Mouse (Mus musculus) myocyte (in vitro differentiated cells): ENCODE data around the gene Cers3. TPM values are rescaled to one million over a fixed set of nuclear protein-coding genes. Genes with fewer than 3 reads are reported as not detected.
A peak's percentile ranks its signal among the peaks of the same experiment; 100 is the strongest.

Experiments used
- H3K27me3 ChIP-seq: one replicate; pipeline ENCODE4 v1.6.1; 2011; ENCODE audit not compliant: control insufficient read depth, insufficient read depth, insufficient read length
- H3K36me3 ChIP-seq: one replicate; pipeline ENCODE4 v1.6.1; 2011; ENCODE audit not compliant: control insufficient read depth, insufficient read depth
- H3K4me2 ChIP-seq: one replicate; pipeline ENCODE4 v1.6.1; 2011; ENCODE audit warnings: low read depth, control low read depth
- H3K4me3 ChIP-seq: one replicate; pipeline ENCODE4 v1.5.1; 2011; ENCODE audit warnings: mild to moderate bottlenecking, control low read depth, moderate library complexity
- H3K79me2 ChIP-seq: one replicate; pipeline ENCODE4 v1.6.1; 2011; ENCODE audit not compliant: control insufficient read depth, insufficient read depth
- H3ac ChIP-seq: one replicate; pipeline ENCODE4 v1.6.1; 2011; ENCODE audit not compliant: control insufficient read depth, insufficient read length
- CEBPB ChIP-seq: IDR thresholded peaks from 2 replicates; pipeline ENCODE4 v1.6.1; 2011; ENCODE audit warnings: mild to moderate bottlenecking, moderate library complexity; ENCODE audit not compliant: poor library complexity, insufficient read depth, severe bottlenecking
- E2F4 ChIP-seq: IDR thresholded peaks from one replicate; pipeline ENCODE4 v1.6.1; 2011; ENCODE audit warnings: mild to moderate bottlenecking, control low read depth, moderate library complexity; ENCODE audit not compliant: insufficient read depth
- MAX ChIP-seq: IDR thresholded peaks from one replicate; pipeline ENCODE4 v1.6.1; 2011; ENCODE audit warnings: low read depth, mild to moderate bottlenecking, control low read depth
- MYOD1 ChIP-seq, 3 experiments: IDR thresholded peaks; one replicate each; pipeline ENCODE4 v1.6.1; 2011; ENCODE audit warnings: control low read depth in 2 of 3, low read depth in 2 of 3, mild to moderate bottlenecking in 2 of 3, moderate library complexity in 1 of 3; ENCODE audit not compliant: insufficient read length in 2 of 3, control insufficient read depth in 1 of 3
- MYOG ChIP-seq, 3 experiments: IDR thresholded peaks; one replicate each; pipeline ENCODE4 v1.6.1; 2011; ENCODE audit warnings: control low read depth in 2 of 3, low read depth in 2 of 3, mild to moderate bottlenecking in 2 of 3; ENCODE audit not compliant: insufficient read length in 2 of 3, control insufficient read depth in 1 of 3, insufficient read depth in 1 of 3
- POLR2A ChIP-seq: IDR thresholded peaks from one replicate; pipeline ENCODE4 v1.6.1; 2011; ENCODE audit warnings: low read depth, mild to moderate bottlenecking, control low read depth, moderate library complexity; ENCODE audit not compliant: insufficient read length
- POLR2AphosphoS2 ChIP-seq: IDR thresholded peaks from one replicate; pipeline ENCODE4 v1.6.1; 2011; ENCODE audit warnings: low read depth, control low read depth; ENCODE audit not compliant: insufficient read length
- REST ChIP-seq: IDR thresholded peaks from one replicate; pipeline ENCODE4 v1.6.1; 2011; ENCODE audit warnings: mild to moderate bottlenecking, control low read depth, moderate library complexity; ENCODE audit not compliant: insufficient read depth, insufficient read length
- SRF ChIP-seq: IDR thresholded peaks from one replicate; pipeline ENCODE4 v1.6.1; 2011; ENCODE audit warnings: low read depth; ENCODE audit not compliant: control insufficient read depth, insufficient read length
- TCF12 ChIP-seq: IDR thresholded peaks from one replicate; pipeline ENCODE4 v1.6.1; 2011; ENCODE audit warnings: mild to moderate bottlenecking, control low read depth; ENCODE audit not compliant: poor library complexity, insufficient read depth, severe bottlenecking
- TCF3 ChIP-seq: IDR thresholded peaks from one replicate; pipeline ENCODE4 v1.6.1; 2011; ENCODE audit warnings: low read depth, control low read depth; ENCODE audit not compliant: insufficient read length
- USF1 ChIP-seq: IDR thresholded peaks from one replicate; pipeline ENCODE4 v1.6.1; 2011; ENCODE audit warnings: low read depth, mild to moderate bottlenecking, control low read depth, moderate library complexity
- polyA plus RNA-seq: library from polyadenylated mRNA; unstranded; fragments of >200 nt; fragmentation: generic; extraction: Trizol; gene quantifications from one replicate; pipeline ENCODE4 v1.2.1, GENCODE M21; 2012; ENCODE audit warnings: missing spikeins

Cers3 gene
- polyA plus RNA-seq, 1 experiment, result 0.14 TPM

DNA sequence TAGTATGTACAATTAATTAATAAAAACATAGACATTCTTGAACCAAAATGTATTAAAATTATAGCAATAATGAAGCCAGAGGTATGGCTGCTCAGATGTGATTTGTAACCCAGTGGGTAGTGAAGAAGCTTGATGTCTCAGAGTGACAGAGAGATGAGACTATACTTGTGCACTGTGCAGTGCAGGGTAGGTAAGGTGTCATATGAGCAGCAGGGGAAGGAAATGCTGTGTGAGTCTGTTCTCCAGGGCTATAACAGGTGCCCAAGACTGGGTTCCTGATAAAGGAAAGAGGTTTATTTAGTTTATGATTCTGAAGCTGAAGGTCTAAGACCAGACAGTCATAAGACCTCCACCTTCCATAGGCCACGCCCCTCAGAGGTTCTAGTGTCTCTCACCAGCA, 69.9 kb downstream of the Cers3 start:
- no peaks in the 10 kb centered on the region for H3K27me3 ChIP-seq
- no peak overlapping the region for H3ac ChIP-seq
- H3K4me3 ChIP-seq, result no peak overlapping the region
- TF ChIP-seq MYOD1 (IDR thresholded peaks at IDR 0.05; ENCODE audit: control insufficient read depth in 1 of 3, insufficient read length in 2 of 3, low read depth in 2 of 3), result peak in 1 of 3 experiments; percentile 8
- TF ChIP-seq CEBPB, result no peak
- H3K36me3 ChIP-seq, result no peaks in the 10 kb centered on the region
- peak overlapping the region; percentile 58 for H3K4me2 ChIP-seq
- no peaks in the 10 kb centered on the region for H3K79me2 ChIP-seq

DNA sequence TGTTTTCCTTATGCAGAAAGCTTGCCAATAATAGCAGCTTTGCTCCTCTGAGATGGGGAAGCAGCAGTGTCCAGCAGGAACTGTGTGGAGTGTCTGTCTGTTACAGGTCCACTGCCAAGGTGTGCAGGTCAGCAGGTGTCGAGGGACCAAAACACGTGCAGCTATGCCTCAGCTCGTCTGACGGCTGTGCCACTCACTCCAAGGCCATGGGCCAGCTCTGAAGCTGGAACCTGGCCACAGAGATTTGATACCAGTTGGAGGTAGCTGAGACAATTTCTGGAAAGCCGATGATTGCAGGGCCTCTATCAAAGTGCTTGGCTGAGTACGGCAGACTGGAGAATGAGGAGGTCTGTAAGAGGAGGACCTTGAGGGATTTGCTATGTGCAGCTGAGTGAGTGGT, 72.2 kb downstream of the Cers3 start:
- H3K27me3 ChIP-seq, result no peaks in the 10 kb centered on the region
- H3K36me3 ChIP-seq, result no peaks in the 10 kb centered on the region
- H3ac ChIP-seq, result no peak overlapping the region
- H3K79me2 ChIP-seq, result no peaks in the 10 kb centered on the region
- TF ChIP-seq E2F4 (no peak), SRF (no peak), REST (no peak), POLR2AphosphoS2 (no peak), TCF12 (no peak), MYOG (IDR thresholded peaks at IDR 0.05; ENCODE audit: control insufficient read depth in 1 of 3, insufficient read depth in 1 of 3, insufficient read length in 2 of 3, low read depth in 2 of 3) (no peak), USF1 (no peak), CEBPB (no peak), POLR2A (no peak), TCF3 (no peak), MYOD1 (IDR thresholded peaks at IDR 0.05; ENCODE audit: control insufficient read depth in 1 of 3, insufficient read length in 2 of 3, low read depth in 2 of 3) (no peak), MAX (no peak)
- H3K4me2 ChIP-seq, result no peak overlapping the region
- no peak overlapping the region for H3K4me3 ChIP-seq

DNA sequence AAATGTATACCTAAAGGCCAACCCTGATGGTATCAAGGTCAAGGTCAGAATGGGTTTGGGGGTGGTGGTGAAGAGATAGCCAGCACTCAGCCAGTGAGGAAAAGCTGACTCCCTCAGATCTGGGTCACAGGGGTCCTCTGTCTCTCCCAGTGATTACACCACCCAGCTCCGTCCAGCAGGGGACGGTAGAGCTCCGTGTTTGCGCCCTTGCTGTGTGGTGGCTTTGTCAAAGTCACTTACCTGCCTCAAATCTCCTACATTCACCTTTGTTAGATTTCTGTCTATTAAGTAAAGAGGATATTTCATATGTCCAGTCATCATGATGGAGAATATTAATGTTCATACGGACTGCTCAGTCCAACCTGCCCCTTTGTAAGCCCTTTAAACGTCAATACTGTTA, 76.7 kb downstream of the Cers3 start:
- H3K4me3 ChIP-seq, result no peak overlapping the region
- H3K79me2 ChIP-seq, result no peaks in the 10 kb centered on the region
- H3K36me3 ChIP-seq, result no peaks in the 10 kb centered on the region
- no peaks in the 10 kb centered on the region for H3K27me3 ChIP-seq
- H3ac ChIP-seq, result no peak overlapping the region
- no peak for TF ChIP-seq TCF3
- TF ChIP-seq POLR2AphosphoS2, result no peak
- no peak for TF ChIP-seq MYOD1 (IDR thresholded peaks at IDR 0.05; ENCODE audit: control insufficient read depth in 1 of 3, insufficient read length in 2 of 3, low read depth in 2 of 3)
- no peak for TF ChIP-seq E2F4
- no peak for TF ChIP-seq CEBPB
- TF ChIP-seq TCF12, result no peak
- TF ChIP-seq MAX, result no peak
- TF ChIP-seq SRF, result no peak
- TF ChIP-seq USF1, result no peak
- no peak for TF ChIP-seq REST
- H3K4me2 ChIP-seq, result no peak overlapping the region

DNA sequence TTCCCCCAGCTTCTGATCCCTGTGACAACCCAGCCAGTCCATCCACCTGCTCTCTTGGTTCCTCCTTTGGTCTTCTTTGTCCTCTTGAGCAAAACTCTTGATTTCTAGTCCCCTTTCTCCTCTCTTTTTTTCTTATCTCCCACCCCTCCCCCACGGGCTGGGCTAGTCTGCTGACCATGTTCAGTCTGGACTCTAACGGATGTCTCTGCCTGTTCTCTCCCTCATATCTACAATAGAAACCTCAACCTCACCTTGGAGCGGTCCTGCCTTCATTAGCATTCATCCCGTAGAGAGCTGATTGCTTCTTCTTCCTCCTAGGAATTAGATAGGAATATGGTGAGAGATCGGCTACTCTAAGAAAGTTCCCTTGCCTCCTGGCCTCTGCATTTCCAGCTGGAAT, 87.5 kb downstream of the Cers3 start:
- no peak overlapping the region for H3K4me2 ChIP-seq
- no peaks in the 10 kb centered on the region for H3K79me2 ChIP-seq
- no peaks in the 10 kb centered on the region for H3K36me3 ChIP-seq
- H3K27me3 ChIP-seq, result no peaks in the 10 kb centered on the region
- no peak overlapping the region for H3K4me3 ChIP-seq
- no peak overlapping the region for H3ac ChIP-seq
- no peak for TF ChIP-seq TCF12
- TF ChIP-seq POLR2AphosphoS2, result no peak
- TF ChIP-seq MAX, result no peak
- TF ChIP-seq TCF3, result no peak
- TF ChIP-seq CEBPB, result no peak
- no peak for TF ChIP-seq E2F4
- no peak for TF ChIP-seq MYOG (IDR thresholded peaks at IDR 0.05; ENCODE audit: control insufficient read depth in 1 of 3, insufficient read depth in 1 of 3, insufficient read length in 2 of 3, low read depth in 2 of 3)
- no peak for TF ChIP-seq USF1
- no peak for TF ChIP-seq REST
- no peak for TF ChIP-seq SRF
- TF ChIP-seq MYOD1 (IDR thresholded peaks at IDR 0.05; ENCODE audit: control insufficient read depth in 1 of 3, insufficient read length in 2 of 3, low read depth in 2 of 3), result no peak
- no peak for TF ChIP-seq POLR2A

DNA sequence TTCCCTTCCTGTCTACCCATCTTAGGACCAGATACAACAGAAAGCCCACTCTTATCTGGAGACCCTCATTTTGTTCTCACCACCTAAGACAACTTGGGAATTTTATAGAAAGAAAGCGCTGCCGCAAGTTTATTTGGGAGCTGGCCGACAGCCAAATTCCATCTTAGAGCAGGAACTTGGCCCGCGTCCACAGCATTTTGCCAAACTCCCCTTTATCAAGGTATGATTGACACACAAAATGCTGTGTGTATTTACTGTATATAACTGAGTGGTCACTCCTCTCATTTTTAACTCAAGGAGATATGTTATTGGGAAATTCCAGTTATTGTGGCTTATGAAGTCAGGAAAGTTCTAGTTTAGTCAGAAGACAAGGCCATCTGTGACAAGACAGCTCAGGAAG, 88.0 kb downstream of the Cers3 start:
- H3K27me3 ChIP-seq, result no peaks in the 10 kb centered on the region
- H3K79me2 ChIP-seq, result no peaks in the 10 kb centered on the region
- H3K4me3 ChIP-seq, result no peak overlapping the region
- H3K4me2 ChIP-seq, result no peak overlapping the region
- H3K36me3 ChIP-seq, result no peaks in the 10 kb centered on the region
- no peak overlapping the region for H3ac ChIP-seq
- no peak for TF ChIP-seq MYOD1 (IDR thresholded peaks at IDR 0.05; ENCODE audit: control insufficient read depth in 1 of 3, insufficient read length in 2 of 3, low read depth in 2 of 3)
- TF ChIP-seq MAX, result no peak
- TF ChIP-seq TCF3, result no peak
- no peak for TF ChIP-seq POLR2A
- TF ChIP-seq CEBPB, result no peak
- TF ChIP-seq MYOG (IDR thresholded peaks at IDR 0.05; ENCODE audit: control insufficient read depth in 1 of 3, insufficient read depth in 1 of 3, insufficient read length in 2 of 3, low read depth in 2 of 3), result no peak
- TF ChIP-seq E2F4, result no peak
- no peak for TF ChIP-seq USF1
- TF ChIP-seq POLR2AphosphoS2, result no peak
- no peak for TF ChIP-seq TCF12
- no peak for TF ChIP-seq REST
- TF ChIP-seq SRF, result no peak
